Mouse (Mus musculus) kidney, embryonic 16.5 days (tissue): ENCODE measurements around the gene Gm5142. TPM values are rescaled to one million over a fixed set of nuclear protein-coding genes. Genes with fewer than 3 reads are reported as not detected.

ENCODE experiments used
- ATAC-seq: fragments of 200-750 bp; cut with Nextera tagmentation; 2 replicates; pipeline ENCODE4 v1.8.0; 2017; ENCODE audit warnings: moderate TSS enrichment; ENCODE audit not compliant: low FRiP score, low TSS enrichment
- H3K27ac ChIP-seq: fragments of 300-500 bp; sonication (generic); 2 replicates; pipeline ENCODE4 v1.5.1; 2014; ENCODE audit warnings: low read length
- H3K27me3 ChIP-seq: fragments of 300-500 bp; sonication (generic); 2 replicates; pipeline ENCODE4 v1.6.1; 2014; ENCODE audit warnings: low read length, control low read depth, mixed read lengths; ENCODE audit not compliant: insufficient read depth
- H3K36me3 ChIP-seq: fragments of 300-500 bp; sonication (generic); 2 replicates; pipeline ENCODE4 v1.6.1; 2014; ENCODE audit warnings: low read length, control low read depth, mixed read lengths; ENCODE audit not compliant: insufficient read depth
- H3K4me1 ChIP-seq: fragments of 300-500 bp; sonication (generic); 2 replicates; pipeline ENCODE4 v1.6.1; 2014; ENCODE audit warnings: low read length, control low read depth, mixed read lengths; ENCODE audit not compliant: insufficient read depth
- H3K4me2 ChIP-seq: fragments of 300-500 bp; sonication (generic); replicated peaks from 2 replicates; pipeline ENCODE4 v1.6.1; 2014; ENCODE audit warnings: low read depth, low read length
- H3K4me3 ChIP-seq: fragments of 300-500 bp; sonication (generic); 2 replicates; pipeline ENCODE4 v1.5.1; 2014; ENCODE audit warnings: mild to moderate bottlenecking, low read length
- H3K9ac ChIP-seq: fragments of 300-500 bp; sonication (generic); replicated peaks from 2 replicates; pipeline ENCODE4 v1.6.1; 2014; ENCODE audit warnings: low read length
- H3K9me3 ChIP-seq: fragments of 300-500 bp; sonication (generic); 2 replicates; pipeline ENCODE4 v1.6.1; 2016; ENCODE audit warnings: low read length, control low read depth
- WGBS: fragments of 180-500 bp; shearing (Covaris S2); extraction: QIAGEN DNeasy Blood & Tissue Kit; methylation state at CpG from one replicate; pipeline ENCODE4 v1.1.7; 2014; 5-methylcytosine and 5-hydroxymethylcytosine counted together
- polyA plus RNA-seq: library from polyadenylated mRNA; unstranded; fragments of >200 nt; fragmentation: Nextera tagmentation; extraction: Ambion mirVana; gene quantifications from 2 replicates; pipeline ENCODE4 v1.2.1, GENCODE M21; 2015

Gm5142 gene
- not detected in 2 replicates for polyA plus RNA-seq

DNA sequence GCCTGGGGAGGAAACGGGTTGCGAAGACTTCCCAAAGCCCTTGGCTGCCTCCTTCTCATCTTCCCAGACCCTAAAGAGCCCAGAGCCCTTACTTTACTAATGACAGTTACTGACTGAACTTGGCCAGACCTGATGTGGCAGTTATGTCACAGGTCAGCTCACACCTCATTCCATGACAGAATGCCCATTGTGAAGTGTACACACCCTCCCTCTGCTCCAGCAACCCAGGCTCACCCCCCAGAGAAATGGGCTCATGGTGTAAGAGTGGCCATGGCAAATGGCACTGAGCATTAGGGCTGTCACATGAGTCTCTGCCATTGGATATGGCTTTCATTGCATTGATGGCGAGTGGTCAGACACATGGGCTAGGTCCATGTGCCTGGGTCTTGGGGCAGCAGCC lies at the start of gene Gm5142:
Gene Gm5142 (minus strand): TSS at position 101 of the 400 bp plus-strand sequence.
- no peaks in the 10 kb centered on the region for H3K36me3 ChIP-seq
- no peak within 1 kb of the TSS for H3K4me2 ChIP-seq
- no peak within 1 kb of the TSS for H3K4me3 ChIP-seq
- no peak within 1 kb of the TSS for H3K9ac ChIP-seq
- H3K9me3 ChIP-seq: no peaks in the 10 kb centered on the region
- ATAC-seq: no peak
- H3K27ac ChIP-seq: no peak within 1 kb of the TSS
- no peaks in the 10 kb centered on the region for H3K27me3 ChIP-seq
- WGBS: 80% methylated on average over 3 of the region's 3 CpGs
- no peaks in the 10 kb centered on the region for H3K4me1 ChIP-seq

GRCm38 (mm10) chr14:59226240-59226639 lies 47.7 kb upstream of the Gm5142 start:
- no peaks in the 10 kb centered on the region for H3K9me3 ChIP-seq
- H3K4me2 ChIP-seq: no peak overlapping the region
- no peaks in the 10 kb centered on the region for H3K27me3 ChIP-seq
- peaks cover 67% of the 10 kb centered on the region for H3K36me3 ChIP-seq
- H3K27ac ChIP-seq: no peak overlapping the region
- H3K9ac ChIP-seq: no peak overlapping the region
- H3K4me1 ChIP-seq: no peaks in the 10 kb centered on the region
- 96% methylated on average over 11 of the region's 11 CpGs for WGBS
- H3K4me3 ChIP-seq: no peak overlapping the region
- ATAC-seq: no peak

GRCm38 (mm10) chr14:59219241-59219640 lies 40.7 kb upstream of the Gm5142 start:
- H3K4me1 ChIP-seq: no peaks in the 10 kb centered on the region
- no peak overlapping the region for H3K4me3 ChIP-seq
- no peak for ATAC-seq
- H3K9me3 ChIP-seq: no peaks in the 10 kb centered on the region
- H3K4me2 ChIP-seq: no peak overlapping the region
- no peak overlapping the region for H3K9ac ChIP-seq
- WGBS: 87% methylated on average over 3 of the region's 3 CpGs
- no peak overlapping the region for H3K27ac ChIP-seq
- H3K27me3 ChIP-seq: no peaks in the 10 kb centered on the region
- peaks cover 56% of the 10 kb centered on the region for H3K36me3 ChIP-seq

DNA sequence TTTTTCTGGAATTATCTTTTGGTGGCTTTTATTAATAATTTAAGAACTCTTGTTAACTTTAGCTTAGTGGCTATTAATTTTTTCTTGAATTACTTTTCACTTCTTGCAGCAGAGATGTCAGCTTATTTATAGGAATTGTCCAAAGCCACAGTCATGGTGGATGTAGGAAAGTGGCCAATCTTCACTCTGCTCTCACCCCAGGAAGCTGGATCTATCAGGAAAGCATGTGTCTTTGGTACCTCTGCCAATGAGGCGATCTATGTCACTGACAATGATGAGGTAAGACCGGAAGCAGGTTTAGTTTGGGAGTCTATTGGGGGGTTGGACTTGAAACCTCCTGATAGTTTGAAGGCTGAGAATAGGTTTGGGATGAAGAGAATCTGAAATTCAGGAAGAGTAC lies 31.3 kb upstream of the Gm5142 start:
- no peak for ATAC-seq
- Histone ChIP-seq H3K36me3 (peaks cover 3% of the 10 kb centered on the region; the same call in 1 of the 2 replicates), H3K9me3 (no peaks in the 10 kb centered on the region), H3K9ac (no peak overlapping the region), H3K4me3 (no peak overlapping the region), H3K27ac (no peak overlapping the region), H3K4me1 (peaks cover 13% of the 10 kb centered on the region), H3K27me3 (no peaks in the 10 kb centered on the region), H3K4me2 (no peak overlapping the region)
- WGBS: 99% methylated on average over 2 of the region's 2 CpGs

GRCm38 (mm10) chr14:59209003-59209402 lies 30.5 kb upstream of the Gm5142 start:
- Histone ChIP-seq H3K9me3 (no peaks in the 10 kb centered on the region), H3K9ac (no peak overlapping the region), H3K27ac (no peak overlapping the region), H3K4me3 (no peak overlapping the region), H3K4me2 (no peak overlapping the region), H3K27me3 (no peaks in the 10 kb centered on the region), H3K4me1 (peaks cover 17% of the 10 kb centered on the region), H3K36me3 (peaks cover 3% of the 10 kb centered on the region; the same call in 1 of the 2 replicates)
- no peak for ATAC-seq
- 82% methylated on average over 7 of the region's 7 CpGs for WGBS

GRCm38 (mm10) chr14:59205976-59206583 lies 27.5 kb upstream of the Gm5142 start:
- Histone ChIP-seq H3K36me3 (no peaks in the 10 kb centered on the region), H3K9me3 (no peaks in the 10 kb centered on the region), H3K4me3 (no peak overlapping the region), H3K4me1 (peaks cover 29% of the 10 kb centered on the region), H3K4me2 (no peak overlapping the region), H3K27me3 (no peaks in the 10 kb centered on the region), H3K27ac (no peak overlapping the region), H3K9ac (no peak overlapping the region)
- ATAC-seq: no peak
- 74% methylated on average over 10 of the region's 10 CpGs for WGBS

DNA sequence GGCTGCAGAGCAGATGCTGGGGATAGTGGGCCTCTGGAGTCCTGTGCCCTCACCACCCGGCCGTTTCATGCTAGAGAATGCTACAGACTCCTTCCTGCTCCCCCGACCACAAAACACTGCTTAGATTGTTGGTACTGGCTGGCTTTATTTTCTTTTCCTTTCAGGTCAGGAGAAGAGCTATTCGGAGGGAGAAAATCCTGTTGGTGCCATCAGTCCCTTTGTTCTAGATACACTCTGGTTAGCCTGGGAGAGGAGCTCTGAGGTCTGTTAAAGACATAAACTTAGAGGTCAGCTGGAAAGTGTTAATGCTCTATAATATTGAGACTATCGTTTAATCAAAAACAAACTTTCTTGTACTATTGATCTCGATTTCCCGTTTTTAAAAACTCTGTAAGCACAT lies 26.9 kb upstream of the Gm5142 start:
- H3K4me3 ChIP-seq: no peak overlapping the region
- peaks cover 29% of the 10 kb centered on the region for H3K4me1 ChIP-seq
- H3K36me3 ChIP-seq: no peaks in the 10 kb centered on the region

DNA sequence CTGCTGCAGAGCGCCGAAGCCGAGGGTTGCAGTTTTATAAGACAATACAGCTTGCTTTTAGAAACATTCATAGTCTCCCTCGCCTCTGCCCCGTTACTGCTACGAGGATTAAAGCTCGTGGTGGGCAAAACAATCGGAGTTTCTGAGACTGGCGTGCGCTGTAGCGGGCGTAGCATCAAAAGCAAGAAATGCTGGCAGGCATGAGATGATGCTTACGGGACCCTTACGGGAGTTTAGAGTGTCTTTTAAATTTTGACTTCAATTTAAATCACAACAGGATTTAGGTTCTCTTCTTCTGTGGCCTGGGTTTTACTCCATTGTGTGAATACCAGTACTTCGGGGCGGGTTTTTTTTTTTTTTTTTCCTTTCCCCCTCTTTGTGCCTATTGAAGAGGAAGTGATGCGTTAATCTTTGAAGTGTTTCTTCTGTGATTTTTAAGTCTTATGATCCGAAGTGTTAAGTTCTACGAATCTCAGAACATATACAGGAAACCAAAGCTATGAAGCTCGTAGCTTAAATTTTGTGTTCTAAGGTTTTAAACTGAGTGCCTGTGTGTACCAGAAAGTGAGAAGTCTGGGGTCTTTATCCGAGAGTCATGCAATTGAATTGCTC lies 23.2 kb upstream of the Gm5142 start:
- Histone ChIP-seq H3K9me3 (no peaks in the 10 kb centered on the region), H3K4me3 (peak overlapping the region; percentile 74), H3K27me3 (no peaks in the 10 kb centered on the region), H3K4me2 (peak overlapping the region; percentile 55), H3K27ac (peak overlapping the region; percentile 94), H3K4me1 (peaks cover 25% of the 10 kb centered on the region), H3K9ac (peak overlapping the region; percentile 92), H3K36me3 (no peaks in the 10 kb centered on the region)
- under 1% methylated on average over 21 of the region's 21 CpGs for WGBS
- ATAC-seq: no peak

More for the DNA sequence above, 26.9 kb upstream of the Gm5142 start:
- Histone ChIP-seq H3K9ac (no peak overlapping the region), H3K27me3 (no peaks in the 10 kb centered on the region), H3K4me2 (no peak overlapping the region), H3K27ac (no peak overlapping the region), H3K9me3 (no peaks in the 10 kb centered on the region)
- WGBS: 45% methylated on average over 7 of the region's 7 CpGs
- no peak for ATAC-seq

DNA sequence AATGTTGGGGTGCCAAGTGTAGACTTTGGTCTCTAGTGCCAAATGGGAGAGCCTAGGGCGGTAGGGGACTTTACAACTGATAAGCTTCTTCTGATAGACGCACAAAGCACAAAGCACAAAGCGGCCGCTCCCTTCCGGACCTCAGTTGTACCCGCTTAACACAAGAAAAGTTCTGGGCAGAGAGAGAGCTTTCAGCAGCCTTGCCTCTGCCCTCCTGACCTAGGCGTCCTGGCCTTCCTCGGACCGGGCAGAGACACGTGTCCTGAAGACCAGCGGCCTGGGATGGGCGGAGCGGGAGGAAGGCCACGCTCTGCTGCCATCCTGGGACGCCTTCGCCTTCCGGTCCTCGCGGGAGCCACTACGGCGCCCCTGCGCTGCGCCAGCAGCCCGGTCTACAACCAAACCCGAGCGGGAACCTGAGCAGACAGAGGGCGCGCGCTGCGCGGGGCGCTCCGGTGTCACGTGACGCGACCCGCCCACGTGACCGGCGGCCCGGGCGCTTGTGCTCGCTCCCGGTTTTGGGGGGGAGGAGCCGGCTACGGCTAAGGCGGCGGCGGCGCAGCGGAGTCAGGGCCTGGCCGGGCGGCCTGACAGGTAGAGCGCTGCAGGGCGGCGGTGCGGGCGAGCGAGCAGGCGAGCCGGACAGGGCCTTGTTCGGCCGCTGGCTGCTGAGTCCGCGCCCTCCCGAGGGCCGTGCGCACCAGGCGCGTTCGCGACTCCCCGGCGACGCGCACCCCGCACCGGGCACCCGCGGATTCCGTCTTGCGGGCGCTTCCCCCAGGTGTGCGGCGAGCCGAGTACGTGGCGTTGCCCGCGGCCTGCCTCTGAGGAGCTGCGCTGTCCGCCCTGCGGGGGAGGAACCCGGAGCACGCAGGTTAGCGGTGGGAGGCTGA lies 22.4 kb upstream of the Gm5142 start, which contains the start of gene Rcbtb1:
Gene Rcbtb1 (plus strand): TSS at position 499 of the 893 bp plus-strand sequence.
- under 1% methylated on average over 92 of the region's 96 CpGs for WGBS
- peak; percentile 98 for ATAC-seq
- Histone ChIP-seq H3K27ac (peak within 1 kb of the TSS; percentile 94), H3K4me3 (peak within 1 kb of the TSS; percentile 74), H3K27me3 (no peaks in the 10 kb centered on the region), H3K9me3 (no peaks in the 10 kb centered on the region), H3K36me3 (no peaks in the 10 kb centered on the region), H3K4me1 (peaks cover 22% of the 10 kb centered on the region), H3K4me2 (peak within 1 kb of the TSS; percentile 55), H3K9ac (peak within 1 kb of the TSS; percentile 92)
